Mouse (Mus musculus) liver, embryonic 14.5 days (tissue): Measurements from ENCODE around the gene Msmp. TPM values are rescaled to one million over a fixed set of nuclear protein-coding genes. Genes with fewer than 3 reads are reported as not detected.
A peak's percentile ranks its signal among the peaks of the same experiment; 100 is the strongest.

ENCODE experiments used
- ATAC-seq: fragments of 200-750 bp; cut with Nextera tagmentation; 2 replicates; pipeline ENCODE4 v1.8.0; 2017; ENCODE audit warnings: moderate number of reproducible peaks, mild to moderate bottlenecking, moderate library complexity; ENCODE audit not compliant: insufficient read depth
- DNase-seq, 3 experiments: peaks; one replicate each; pipeline ENCODE4 v3.0.0-alpha.2; 2012 to 2013; ENCODE audit warnings: low read depth in 3 of 3, low spot score in 3 of 3
- H3K27ac ChIP-seq: fragments of 300-500 bp; sonication (generic); 2 replicates; pipeline ENCODE4 v1.5.1; 2014; ENCODE audit warnings: moderate library complexity, mild to moderate bottlenecking, control low read depth, inconsistent platforms
- H3K27me3 ChIP-seq: fragments of 300-500 bp; sonication (generic); 2 replicates; pipeline ENCODE4 v1.6.1; 2014; ENCODE audit warnings: mild to moderate bottlenecking, low read length, moderate library complexity; ENCODE audit not compliant: control insufficient read depth, insufficient read depth
- H3K36me3 ChIP-seq: fragments of 300-500 bp; sonication (generic); replicated peaks from 2 replicates; pipeline ENCODE4 v1.6.1; 2014; ENCODE audit warnings: low read depth; ENCODE audit not compliant: control insufficient read depth, insufficient read depth
- H3K4me1 ChIP-seq, 2 experiments: fragments of 200-500 bp in 1 of 2; fragments of 300-500 bp in 1 of 2; sonication (generic) in 1 of 2; replicated peaks; 2 replicates each; pipeline ENCODE4 v1.6.1; 2012 to 2014; ENCODE audit warnings: antibody characterized with exemption in 1 of 2, inconsistent platforms in 1 of 2, low read length in 1 of 2; ENCODE audit not compliant: control insufficient read depth in 2 of 2, insufficient read depth in 2 of 2
- H3K4me2 ChIP-seq: fragments of 300-500 bp; sonication (generic); 2 replicates; pipeline ENCODE4 v1.6.1; 2014; ENCODE audit warnings: low read depth, mild to moderate bottlenecking, control low read depth, moderate library complexity
- H3K4me3 ChIP-seq, 2 experiments: fragments of 200-500 bp in 1 of 2; fragments of 300-500 bp in 1 of 2; sonication (generic) in 1 of 2; 2 replicates each; pipeline ENCODE4 v1.5.1; 2012 to 2014; ENCODE audit warnings: low read depth in 2 of 2, low read length in 2 of 2, mild to moderate bottlenecking in 2 of 2, control low read depth in 1 of 2, inconsistent platforms in 1 of 2, moderate library complexity in 1 of 2; ENCODE audit not compliant: insufficient read depth in 1 of 2
- H3K9ac ChIP-seq: fragments of 300-500 bp; sonication (generic); replicated peaks from 2 replicates; pipeline ENCODE4 v1.6.1; 2014; ENCODE audit warnings: mild to moderate bottlenecking, control low read depth, moderate library complexity
- H3K9me3 ChIP-seq: fragments of 300-500 bp; sonication (generic); 2 replicates; pipeline ENCODE4 v1.6.1; 2016; ENCODE audit warnings: low read length, mixed read lengths; ENCODE audit not compliant: control insufficient read depth
- CTCF ChIP-seq: IDR thresholded peaks from 2 replicates; pipeline ENCODE4 v1.5.1; 2016; ENCODE audit warnings: antibody characterized with exemption, low read depth, control low read depth
- EP300 ChIP-seq: IDR thresholded peaks from 2 replicates; pipeline ENCODE4 v1.6.1; 2016; ENCODE audit warnings: antibody characterized with exemption, low read depth
- WGBS: fragments of 180-500 bp; shearing (Covaris S2); extraction: QIAGEN DNeasy Blood & Tissue Kit; methylation state at CpG from one replicate; pipeline ENCODE4 v1.1.7; 2014; ENCODE audit not compliant: insufficient replicate concordance; 5-methylcytosine and 5-hydroxymethylcytosine counted together
- polyA plus RNA-seq, 2 experiments: library from polyadenylated mRNA; depleted of rRNA in 1 of 2; stranded (reverse) in 1 of 2; unstranded in 1 of 2; fragments of >200 nt; fragmentation: Nextera tagmentation in 1 of 2; extraction: Ambion mirVana in 1 of 2; gene quantifications; 2 replicates each; pipeline versions ENCODE4 v1.2.1 to v1.2.3; 2012 to 2014

Gene Msmp
- polyA plus RNA-seq, 2 experiments = not detected

DNA sequence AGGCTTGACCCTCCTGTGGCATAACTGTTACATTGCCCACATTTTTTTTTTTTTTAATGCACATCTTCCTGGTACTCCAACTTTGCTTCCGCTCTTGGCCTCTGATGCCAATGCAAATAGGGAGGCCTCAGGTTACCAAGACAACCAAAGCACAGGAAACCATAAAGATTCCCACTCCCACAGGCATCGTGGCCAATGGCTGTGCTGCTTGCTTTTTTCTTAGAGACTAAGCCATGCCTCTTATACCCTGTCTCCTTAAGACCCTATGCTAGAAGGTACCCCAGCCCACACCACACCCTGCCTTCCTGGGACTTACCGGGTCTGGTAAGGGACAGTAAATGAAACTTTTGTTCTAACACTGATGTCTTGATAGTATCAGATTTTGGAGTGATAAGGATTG is 9.2 kb upstream of the Msmp start:
- H3K36me3 ChIP-seq = no peaks in the 10 kb centered on the region
- H3K4me3 ChIP-seq = no peak overlapping the region
- H3K4me2 ChIP-seq = no peak overlapping the region
- WGBS = 48% methylated on average over 3 of the region's 3 CpGs
- no peaks in the 10 kb centered on the region for H3K27me3 ChIP-seq
- H3K9me3 ChIP-seq = no peaks in the 10 kb centered on the region
- H3K27ac ChIP-seq = no peak overlapping the region
- TF ChIP-seq EP300 = no peak
- TF ChIP-seq CTCF = no peak
- DNase-seq (no peak), ATAC-seq (no peak)
- peaks cover 19 to 20% of the 10 kb centered on the region in 2 experiments for H3K4me1 ChIP-seq
- no peak overlapping the region for H3K9ac ChIP-seq

DNA sequence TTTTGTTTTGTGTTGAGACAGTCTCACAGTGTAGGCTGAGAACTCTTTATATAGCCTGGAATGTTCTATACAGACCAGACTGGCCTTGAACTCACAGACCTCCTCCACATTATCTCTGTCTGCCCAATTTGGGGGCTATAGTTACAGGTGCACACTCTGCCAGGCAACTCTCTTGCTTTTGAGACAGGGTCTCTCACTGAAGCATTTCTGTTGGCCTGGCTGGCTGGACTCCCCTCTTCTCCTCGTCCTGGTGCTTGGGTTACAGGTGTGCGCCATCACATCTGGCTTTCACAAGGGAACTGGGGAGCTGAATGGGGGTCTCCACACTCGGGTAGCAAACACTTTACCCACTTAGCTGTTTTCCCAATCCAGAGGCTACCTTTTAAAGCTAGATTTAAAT is 7.7 kb upstream of the Msmp start:
- no peak overlapping the region for H3K4me2 ChIP-seq
- no peak for ATAC-seq
- no peak for DNase-seq
- no peaks in the 10 kb centered on the region for H3K36me3 ChIP-seq
- H3K4me1 ChIP-seq = peaks cover 9 to 16% of the 10 kb centered on the region in 2 experiments
- no peaks in the 10 kb centered on the region for H3K27me3 ChIP-seq
- no peaks in the 10 kb centered on the region for H3K9me3 ChIP-seq
- H3K9ac ChIP-seq = no peak overlapping the region
- 61% methylated on average over 3 of the region's 3 CpGs for WGBS
- no peak overlapping the region for H3K27ac ChIP-seq
- H3K4me3 ChIP-seq = no peak overlapping the region
- TF ChIP-seq EP300 = no peak
- TF ChIP-seq CTCF = no peak

- Histone ChIP-seq H3K4me1 (peaks cover 9 to 15% of the 10 kb centered on the region in 2 experiments), H3K9me3 (no peaks in the 10 kb centered on the region), H3K9ac (no peak overlapping the region), H3K4me2 (no peak overlapping the region), H3K36me3 (no peaks in the 10 kb centered on the region), H3K27ac (no peak overlapping the region), H3K4me3 (no peak overlapping the region), H3K27me3 (no peaks in the 10 kb centered on the region)
- no peak for TF ChIP-seq EP300
- TF ChIP-seq CTCF = no peak
- DNase-seq (no peak), ATAC-seq (no peak)
- WGBS = 34% methylated on average over 5 of the region's 5 CpGs
Observed at GRCm38 (mm10) chr4:43591543-43591942, 7.2 kb upstream of the Msmp start.

DNA sequence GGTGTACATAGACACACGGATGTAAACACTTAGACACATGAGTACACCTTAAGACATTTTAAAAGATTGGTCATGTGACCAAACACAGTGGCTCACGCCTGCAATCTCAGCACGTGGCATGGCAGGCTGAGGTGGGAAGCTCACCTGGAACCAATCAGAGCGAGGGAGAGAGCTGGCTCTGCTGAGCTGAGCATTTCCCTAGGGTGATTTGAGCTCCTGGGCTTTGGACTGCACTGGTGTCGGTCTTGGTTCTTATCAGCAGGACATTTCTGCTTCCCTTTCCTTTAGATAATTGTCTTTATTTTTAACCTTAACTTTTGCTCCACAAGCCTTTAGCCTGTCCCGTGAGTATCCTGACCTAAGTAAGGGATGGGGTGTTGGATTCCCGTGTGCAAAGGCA is 3.4 kb upstream of the Msmp start:
- ATAC-seq (peak; percentile 21; the same call in 1 of the 2 replicates), DNase-seq (no peak)
- 17% methylated on average over 7 of the region's 7 CpGs for WGBS
- H3K4me1 ChIP-seq = peaks cover 9 to 15% of the 10 kb centered on the region in 2 experiments
- H3K9me3 ChIP-seq = no peaks in the 10 kb centered on the region
- no peak for TF ChIP-seq CTCF
- TF ChIP-seq EP300 = no peak
- 0 out of 2 replicates have a peak overlapping the region, but pooled peaks have one; percentile 8 for H3K4me2 ChIP-seq
- H3K27me3 ChIP-seq = no peaks in the 10 kb centered on the region
- H3K4me3 ChIP-seq = no peak overlapping the region
- no peak overlapping the region for H3K9ac ChIP-seq
- H3K27ac ChIP-seq = no peak overlapping the region
- peaks cover 8% of the 10 kb centered on the region for H3K36me3 ChIP-seq

DNA sequence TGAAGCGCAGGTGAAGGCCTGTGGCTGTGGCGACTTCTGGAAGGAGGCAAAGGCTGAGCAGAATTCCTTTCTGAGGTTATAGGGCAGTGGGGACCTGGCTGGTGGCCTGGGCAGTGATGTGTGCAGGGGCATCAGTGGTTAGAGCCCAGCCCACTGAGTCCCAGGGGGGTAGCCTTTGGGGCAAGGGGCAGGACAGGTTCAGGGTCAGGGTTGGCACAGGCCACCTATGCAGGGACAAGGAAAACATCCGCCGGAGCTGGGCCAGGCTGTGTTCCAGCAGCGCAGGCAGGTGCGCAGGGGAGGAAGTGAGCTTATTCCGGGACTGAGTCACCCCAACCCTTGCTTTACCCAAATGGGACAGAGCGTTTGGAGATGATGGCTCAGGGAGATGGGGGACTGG is 2.1 kb upstream of the Msmp start:
- H3K27ac ChIP-seq = no peak overlapping the region
- ATAC-seq (no peak), DNase-seq (no peak)
- no peak for TF ChIP-seq CTCF
- TF ChIP-seq EP300 = no peak
- H3K9me3 ChIP-seq = no peaks in the 10 kb centered on the region
- no peak overlapping the region for H3K9ac ChIP-seq
- H3K4me3 ChIP-seq = no peak overlapping the region
- no peak overlapping the region for H3K4me2 ChIP-seq
- 79% methylated on average over 8 of the region's 8 CpGs for WGBS
- H3K36me3 ChIP-seq = peaks cover 20% of the 10 kb centered on the region
- H3K27me3 ChIP-seq = no peaks in the 10 kb centered on the region
- peaks cover 9 to 15% of the 10 kb centered on the region in 2 experiments for H3K4me1 ChIP-seq
